Mouse (Mus musculus): ENCODE data around the gene Bola2. TPM values are rescaled to one million over a fixed set of nuclear protein-coding genes. Genes with fewer than 3 reads are reported as not detected.
A peak's percentile ranks its signal among the peaks of the same experiment; 100 is the strongest.

The Bola2 gene
- total and polyA plus RNA-seq, 3 experiments = 60.4 to 341 (median 136) TPM

- 0 out of 2 replicates have a peak, but pooled peaks have one; percentile 23 for TF ChIP-seq TBP (conservative IDR thresholded peaks at IDR 0.05; ENCODE audit: low read depth, low read length)
These were observed 12.4 kb downstream of the Bola2 start, which contains the start of gene Coro1a (continued) for GRCm38 (mm10) chr7:126707442-126708174.

- peaks cover 9% of the 10 kb centered on the region for H3K79me2 ChIP-seq (replicated peaks; ENCODE audit: control insufficient read depth, extremely low read depth, insufficient read depth, poor library complexity, severe bottlenecking)
- peaks cover 6% of the 10 kb centered on the region for H3K9me3 ChIP-seq (replicated peaks; ENCODE audit: low read length)
- dilution Hi-C loops (cut with MboI; ENCODE audit: extremely low pct_ligation_motif_present, extremely low pct_unique_long_range_greater_than_20kb, low sequenced_read_pairs) (no loop called here), in situ Hi-C loops (cut with MboI; ENCODE audit: low pct_ligation_motif_present, low pct_unique_long_range_greater_than_20kb, low sequenced_read_pairs) (loop anchor here (10.0 kb wide), 4 partner anchors 186 to 1216 kb away; partner anchors contain the start of genes Mvp, Pagr1a and Pagr1b)
- peak overlapping the region; percentile 28; the same call in 1 of the 2 replicates for H3K27ac ChIP-seq (ENCODE audit: insufficient read depth, low read depth)
- H3K36me3 ChIP-seq (replicated peaks in 1 of 2; ENCODE audit: control insufficient read depth in 1 of 2, insufficient read depth in 1 of 2, low read length in 1 of 2) = no peaks in the 10 kb centered on the region
- TF ChIP-seq JUND (conservative IDR thresholded peaks at IDR 0.05; ENCODE audit: low read depth, low read length) (peak; percentile 33), SIN3A (IDR thresholded peaks at IDR 0.05; ENCODE audit: low read length) (peak; percentile 56), PAX5 (IDR thresholded peaks at IDR 0.05; ENCODE audit: low read length) (no peak), HCFC1 (IDR thresholded peaks at IDR 0.05; ENCODE audit: low read depth, low read length) (0 out of 2 replicates have a peak, but pooled peaks have one; percentile 4), RAD21 (IDR thresholded peaks at IDR 0.05; ENCODE audit: low read depth, low read length) (no peak), EP300 (IDR thresholded peaks at IDR 0.05; ENCODE audit: low read length) (peak; percentile 71; the same call in 1 of the 2 replicates), JUN (IDR thresholded peaks at IDR 0.05; ENCODE audit: insufficient read depth, low read depth, low read length) (peak; percentile 55), ETS1 (conservative IDR thresholded peaks at IDR 0.05; ENCODE audit: low read depth, low read length) (peak; percentile 71), UBTF (IDR thresholded peaks at IDR 0.05; ENCODE audit: low read depth, low read length) (no peak), MEF2A (IDR thresholded peaks at IDR 0.05; ENCODE audit: borderline replicate concordance, low read depth, low read length) (peak; percentile 59; the same call in 1 of the 2 replicates), BHLHE40 (IDR thresholded peaks at IDR 0.05; ENCODE audit: low read depth, low read length) (peak; percentile 30)
- no peak for DNase-seq (ENCODE audit: extremely low read depth)
- no peaks in the 10 kb centered on the region for H3K27me3 ChIP-seq (replicated peaks)
- peak overlapping the region; percentile 39 for H3K4me2 ChIP-seq (ENCODE audit: insufficient read depth, low read depth, poor library complexity, severe bottlenecking)
- H3K4me1 ChIP-seq (ENCODE audit: control insufficient read depth in 1 of 2, insufficient read depth in 2 of 2) = peaks cover 26 to 36% of the 10 kb centered on the region in 2 experiments
- peak overlapping the region; percentile 34 for H3K9ac ChIP-seq (ENCODE audit: insufficient read depth, low read depth)
- H3K4me3 ChIP-seq (replicated peaks in 1 of 3; ENCODE audit: low read depth in 2 of 3, low read length in 2 of 3, poor library complexity in 1 of 3) = peak overlapping the region in 2 of 3 experiments; percentile 17 to 18
These were observed 13.2 kb downstream of the Bola2 start for GRCm38 (mm10) chr7:126708175-126708952.

- no peak overlapping the region for H3K27ac ChIP-seq (ENCODE audit: insufficient read depth, low read depth)
- no peaks in the 10 kb centered on the region for H3K79me2 ChIP-seq (replicated peaks; ENCODE audit: control insufficient read depth, extremely low read depth, insufficient read depth, poor library complexity, severe bottlenecking)
- no peak for DNase-seq (ENCODE audit: extremely low read depth)
- H3K27me3 ChIP-seq (replicated peaks) = no peaks in the 10 kb centered on the region
- peaks cover 24 to 31% of the 10 kb centered on the region in 2 experiments for H3K4me1 ChIP-seq (ENCODE audit: control insufficient read depth in 1 of 2, insufficient read depth in 2 of 2)
- H3K9ac ChIP-seq (ENCODE audit: insufficient read depth, low read depth) = no peak overlapping the region
- H3K9me3 ChIP-seq (replicated peaks; ENCODE audit: low read length) = peaks cover 6% of the 10 kb centered on the region
- TF ChIP-seq RAD21 (IDR thresholded peaks at IDR 0.05; ENCODE audit: low read depth, low read length) (no peak), POLR2AphosphoS2 (IDR thresholded peaks at IDR 0.05; ENCODE audit: low read depth, low read length) (no peak), ETS1 (conservative IDR thresholded peaks at IDR 0.05; ENCODE audit: low read depth, low read length) (no peak)
- in situ Hi-C loops (cut with MboI; ENCODE audit: low pct_ligation_motif_present, low pct_unique_long_range_greater_than_20kb, low sequenced_read_pairs) = no loop called here
- no peak overlapping the region for H3K4me3 ChIP-seq (replicated peaks in 1 of 3; ENCODE audit: low read depth in 2 of 3, low read length in 2 of 3, poor library complexity in 1 of 3)
- dilution Hi-C loops (cut with MboI; ENCODE audit: extremely low pct_ligation_motif_present, extremely low pct_unique_long_range_greater_than_20kb, low sequenced_read_pairs) = no loop called here
- no peak overlapping the region for H3K4me2 ChIP-seq (ENCODE audit: insufficient read depth, low read depth, poor library complexity, severe bottlenecking)
- no peaks in the 10 kb centered on the region for H3K36me3 ChIP-seq (replicated peaks in 1 of 2; ENCODE audit: control insufficient read depth in 1 of 2, insufficient read depth in 1 of 2, low read length in 1 of 2)
These were observed 15.1 kb downstream of the Bola2 start for GRCm38 (mm10) chr7:126710266-126710665.

Measured in CH12.LX (cell line).